Mouse (Mus musculus) heart, adult 10 weeks (tissue): ENCODE results near the gene Olfr103. TPM values are rescaled to one million over a fixed set of nuclear protein-coding genes. Genes with fewer than 3 reads are reported as not detected.

Source experiments
- polyA plus RNA-seq: library from polyadenylated mRNA; stranded (reverse); fragments of 350-450 nt; fragmentation: Illumina TruSeq; extraction: RNeasy Lipid Tissue Mini Kit (QIAGEN cat#74804); gene quantifications from one replicate; pipeline ENCODE4 v1.2.3, GENCODE M21; 2014; ENCODE audit warnings: low read depth, low replicate concordance

The Olfr103 gene
- polyA plus RNA-seq: not detected

GRCm38 (mm10) chr17:37339598-37339997, at the start of gene Olfr103:
Olfr103 (minus strand) TSS chr17:37339698.

GRCm38 (mm10) chr17:37378733-37379132, 39.2 kb upstream of the Olfr103 start, which contains the start of gene Olfr105-ps:
Olfr105-ps (plus strand) TSS chr17:37379033.

GRCm38 (mm10) chr17:37359282-37359681, 19.8 kb upstream of the Olfr103 start, which contains the start of gene Olfr104-ps:
Olfr104-ps (plus strand) TSS chr17:37359582.

DNA sequence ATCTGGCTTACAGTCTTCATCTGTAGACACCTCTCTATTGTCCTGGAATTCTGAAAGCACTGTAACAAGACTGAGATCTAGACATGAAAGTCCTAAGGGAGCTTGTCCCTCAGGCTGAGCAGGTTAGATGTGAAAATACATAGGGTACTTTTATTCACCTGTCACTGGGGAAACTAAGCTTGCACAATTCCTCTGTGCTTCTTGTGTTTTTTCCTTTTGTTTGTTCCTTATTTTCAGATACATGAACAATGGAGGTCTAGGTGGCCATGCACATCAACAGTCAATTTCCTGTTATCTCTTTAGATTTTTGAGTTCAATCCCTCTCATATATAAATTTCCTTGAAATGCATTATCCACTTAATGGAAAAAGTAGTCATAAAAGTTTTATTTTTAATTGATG, 22.5 kb downstream of the Olfr103 start, which contains the start of gene Olfr102:
Gene Olfr102, minus strand, starts transcription at position 101 of the 400 bp plus-strand sequence.

GRCm38 (mm10) chr17:37304213-37304612, 35.3 kb downstream of the Olfr103 start, which contains the start of gene Olfr101:
Olfr101 (minus strand) TSS chr17:37304313.

Other genes with a start within 250 kb of the Olfr103 start
- not detected for gene Olfr91, start 241.4 kb downstream of the Olfr103 start, polyA plus RNA-seq
- not detected for gene Olfr92, start 219.6 kb downstream of the Olfr103 start, polyA plus RNA-seq
- gene Olfr93, start 178.2 kb downstream of the Olfr103 start, polyA plus RNA-seq: not detected
- not detected for gene Ubd, start 145.8 kb downstream of the Olfr103 start, polyA plus RNA-seq
- not detected for gene Olfr94, start 138.7 kb downstream of the Olfr103 start, polyA plus RNA-seq
- not detected for gene Olfr95, start 126.6 kb downstream of the Olfr103 start, polyA plus RNA-seq
- not detected for gene Olfr96, start 119.6 kb downstream of the Olfr103 start, polyA plus RNA-seq
- not detected for gene Olfr97, start 102.4 kb downstream of the Olfr103 start, polyA plus RNA-seq
- gene Olfr98, start 75.9 kb downstream of the Olfr103 start, polyA plus RNA-seq: not detected
- 6.0 TPM for gene H2-M3, start 69.5 kb downstream of the Olfr103 start, polyA plus RNA-seq
- not detected for gene Olfr99, start 56.2 kb downstream of the Olfr103 start, polyA plus RNA-seq
- not detected for gene Olfr101, start 35.4 kb downstream of the Olfr103 start, polyA plus RNA-seq
- not detected for gene Olfr102, start 22.6 kb downstream of the Olfr103 start, polyA plus RNA-seq
- gene Olfr104-ps, start 19.9 kb upstream of the Olfr103 start, polyA plus RNA-seq: not detected
- gene Olfr105-ps, start 39.3 kb upstream of the Olfr103 start, polyA plus RNA-seq: not detected
- gene Olfr106-ps, start 50.7 kb upstream of the Olfr103 start, polyA plus RNA-seq: not detected
- gene Olfr107, start 59.5 kb upstream of the Olfr103 start, polyA plus RNA-seq: not detected
- not detected for gene Olfr108, start 105.8 kb upstream of the Olfr103 start, polyA plus RNA-seq
- not detected for gene Olfr109, start 119.2 kb upstream of the Olfr103 start, polyA plus RNA-seq
- gene H2-M2, start 143.9 kb upstream of the Olfr103 start, polyA plus RNA-seq: not detected
- not detected for gene Olfr110, start 152.8 kb upstream of the Olfr103 start, polyA plus RNA-seq
- not detected for gene Olfr111, start 168.3 kb upstream of the Olfr103 start, polyA plus RNA-seq
- gene Olfr112, start 229.8 kb upstream of the Olfr103 start, polyA plus RNA-seq: not detected
- not detected for gene Olfr113, start 238.0 kb upstream of the Olfr103 start, polyA plus RNA-seq